Mouse (Mus musculus): Measurements from ENCODE around the gene Cyp11a1.

DNA sequence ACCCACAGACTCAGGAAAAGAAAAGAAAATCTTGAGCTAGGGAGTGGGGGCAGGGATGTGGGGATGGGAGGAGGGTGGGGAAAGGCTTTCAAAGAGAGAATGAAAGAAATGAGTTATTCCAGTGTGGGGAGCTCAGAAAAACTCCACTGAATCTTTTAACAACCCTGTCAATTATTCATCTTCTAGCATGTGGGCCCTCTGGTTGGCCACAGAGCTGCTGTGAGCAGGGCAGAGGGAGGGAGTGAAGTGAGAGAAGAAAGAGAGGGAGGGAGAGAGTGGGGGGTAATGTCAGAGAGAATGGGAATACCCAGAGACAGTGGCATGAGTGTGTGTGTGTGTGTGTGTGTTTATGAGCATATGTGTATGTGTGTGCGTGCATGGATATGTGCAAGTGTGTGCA is 47.8 kb downstream of the Cyp11a1 start:
- TF ChIP-seq TAL1 (IDR thresholded peaks at IDR 0.05; ENCODE audit: low read length) = no peak
- no peak for TF ChIP-seq GATA1 (IDR thresholded peaks at IDR 0.05; ENCODE audit: low read length)

All from erythroblast, embryonic 14.5 days (primary cell).